Mouse (Mus musculus): ENCODE data around the gene Gng3. TPM values are rescaled to one million over a fixed set of nuclear protein-coding genes. Genes with fewer than 3 reads are reported as not detected.
A peak's percentile ranks its signal among the peaks of the same experiment; 100 is the strongest.

Gng3 gene
- polyA plus RNA-seq, 1 experiment from 2014 or later: 1.4 TPM

GRCm38 (mm10) chr19:8818801-8819595 lies 20.0 kb downstream of the Gng3 start, which contains the start of gene Ttc9c:
TSS of gene Ttc9c (minus strand) at chr19:8819333.
- WGBS: under 1% methylated on average over 33 of the region's 33 CpGs
- Histone ChIP-seq H3K9ac (ENCODE audit: low read length) (peak within 1 kb of the TSS; percentile 98), H3K4me3 (ENCODE audit: low read length) (peak within 1 kb of the TSS; percentile 100), H3K4me1 (ENCODE audit: control insufficient read depth, insufficient read depth, low read length) (peaks cover 29% of the 10 kb centered on the region), H3K4me2 (ENCODE audit: low read depth, low read length) (peak within 1 kb of the TSS; percentile 88), H3K36me3 (ENCODE audit: control insufficient read depth, insufficient read depth) (peaks cover 24% of the 10 kb centered on the region), H3K27ac (ENCODE audit: low read length) (peak within 1 kb of the TSS; percentile 100), H3K9me3 (replicated peaks; ENCODE audit: control insufficient read depth, low read length) (no peaks in the 10 kb centered on the region), H3K27me3 (ENCODE audit: control insufficient read depth, insufficient read depth, low read length) (no peaks in the 10 kb centered on the region)
- peak; percentile 89 for ATAC-seq (replicated peaks; ENCODE audit: extremely low read depth, insufficient read depth, low FRiP score)

- H3K36me3 ChIP-seq (ENCODE audit: control insufficient read depth, insufficient read depth): peaks cover 18% of the 10 kb centered on the region
- no peaks in the 10 kb centered on the region for H3K27me3 ChIP-seq (ENCODE audit: control insufficient read depth, insufficient read depth, low read length)
- H3K9me3 ChIP-seq (replicated peaks; ENCODE audit: control insufficient read depth, low read length): no peaks in the 10 kb centered on the region
- H3K9ac ChIP-seq (ENCODE audit: low read length): peak overlapping the region; percentile 81
- H3K4me2 ChIP-seq (ENCODE audit: low read depth, low read length): peak overlapping the region; percentile 88
- H3K4me3 ChIP-seq (ENCODE audit: low read length): peak overlapping the region; percentile 100
- WGBS: 15% methylated on average over 14 of the region's 14 CpGs
- ATAC-seq (replicated peaks; ENCODE audit: extremely low read depth, insufficient read depth, low FRiP score): no peak
- H3K4me1 ChIP-seq (ENCODE audit: control insufficient read depth, insufficient read depth, low read length): peaks cover 29% of the 10 kb centered on the region
- H3K27ac ChIP-seq (ENCODE audit: low read length): peak overlapping the region; percentile 100
Measured at GRCm38 (mm10) chr19:8818301-8818798, 20.6 kb downstream of the Gng3 start.

DNA sequence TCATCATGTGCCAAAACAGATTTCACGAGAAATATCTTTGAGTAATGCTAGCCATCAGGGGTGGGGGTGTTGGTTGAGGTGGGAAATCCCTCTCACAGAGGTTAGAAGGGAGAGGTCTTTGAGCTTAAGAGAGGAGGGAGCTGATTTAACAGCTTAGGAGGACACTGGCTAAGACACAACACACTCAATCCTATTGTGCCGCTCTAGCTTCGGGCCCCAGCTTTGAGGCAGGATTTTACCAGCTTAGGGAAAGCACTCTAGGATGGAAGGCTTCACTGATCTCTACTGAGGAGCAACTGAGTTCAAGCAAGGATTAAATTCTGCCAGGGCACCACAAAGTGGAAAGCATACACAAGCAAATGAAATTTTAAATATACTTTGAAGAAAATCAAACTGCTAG lies 22.0 kb downstream of the Gng3 start:
- H3K9me3 ChIP-seq (replicated peaks; ENCODE audit: control insufficient read depth, low read length): no peaks in the 10 kb centered on the region
- no peak overlapping the region for H3K4me3 ChIP-seq (ENCODE audit: low read length)
- no peaks in the 10 kb centered on the region for H3K27me3 ChIP-seq (ENCODE audit: control insufficient read depth, insufficient read depth, low read length)
- peaks cover 25% of the 10 kb centered on the region for H3K36me3 ChIP-seq (ENCODE audit: control insufficient read depth, insufficient read depth)
- no peak overlapping the region for H3K27ac ChIP-seq (ENCODE audit: low read length)
- H3K4me2 ChIP-seq (ENCODE audit: low read depth, low read length): no peak overlapping the region
- WGBS: 75% methylated on average over 3 of the region's 3 CpGs
- peak overlapping the region; percentile 42; the same call in 1 of the 2 replicates for H3K9ac ChIP-seq (ENCODE audit: low read length)
- no peak for ATAC-seq (replicated peaks; ENCODE audit: extremely low read depth, insufficient read depth, low FRiP score)
- H3K4me1 ChIP-seq (ENCODE audit: control insufficient read depth, insufficient read depth, low read length): peaks cover 18% of the 10 kb centered on the region

DNA sequence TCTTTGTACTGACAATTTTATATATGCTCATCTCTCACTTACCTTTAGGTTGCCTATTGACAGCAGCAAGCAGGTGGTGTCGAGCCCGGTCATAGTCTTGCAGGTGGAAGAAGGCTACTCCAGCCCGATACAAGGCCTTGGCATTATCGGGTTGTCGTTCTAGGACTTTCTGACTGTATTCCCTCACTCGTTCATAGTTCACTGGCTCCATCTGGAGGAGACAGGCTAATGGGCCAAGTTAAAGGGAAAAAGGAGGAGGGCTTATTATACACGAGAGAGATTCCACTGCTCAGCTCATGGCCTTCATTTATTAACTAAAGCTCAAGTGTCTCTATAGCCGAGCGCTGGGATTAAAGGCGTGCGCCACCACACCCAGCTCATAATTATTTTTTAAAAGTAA lies 23.2 kb downstream of the Gng3 start:
- peaks cover 29% of the 10 kb centered on the region for H3K36me3 ChIP-seq (ENCODE audit: control insufficient read depth, insufficient read depth)
- WGBS: 77% methylated on average over 11 of the region's 11 CpGs
- H3K4me1 ChIP-seq (ENCODE audit: control insufficient read depth, insufficient read depth, low read length): peaks cover 15% of the 10 kb centered on the region
- no peak overlapping the region for H3K9ac ChIP-seq (ENCODE audit: low read length)
- H3K27me3 ChIP-seq (ENCODE audit: control insufficient read depth, insufficient read depth, low read length): no peaks in the 10 kb centered on the region
- H3K4me2 ChIP-seq (ENCODE audit: low read depth, low read length): no peak overlapping the region
- no peak overlapping the region for H3K27ac ChIP-seq (ENCODE audit: low read length)
- H3K9me3 ChIP-seq (replicated peaks; ENCODE audit: control insufficient read depth, low read length): no peaks in the 10 kb centered on the region
- H3K4me3 ChIP-seq (ENCODE audit: low read length): no peak overlapping the region
- no peak for ATAC-seq (replicated peaks; ENCODE audit: extremely low read depth, insufficient read depth, low FRiP score)

GRCm38 (mm10) chr19:8806810-8807209 lies 32.2 kb downstream of the Gng3 start:
- peaks cover 16% of the 10 kb centered on the region for H3K36me3 ChIP-seq (ENCODE audit: control insufficient read depth, insufficient read depth)
- H3K4me2 ChIP-seq (ENCODE audit: low read depth, low read length): no peak overlapping the region
- 93% methylated on average over 5 of the region's 5 CpGs for WGBS

GRCm38 (mm10) chr19:8803879-8804660 lies 34.9 kb downstream of the Gng3 start:
- no peak for ATAC-seq (replicated peaks; ENCODE audit: extremely low read depth, insufficient read depth, low FRiP score)
- WGBS: 92% methylated on average over 11 of the region's 11 CpGs
- 0 out of 2 replicates have a peak, but pooled peaks cover 5% of the 10 kb centered on the region for H3K36me3 ChIP-seq (ENCODE audit: control insufficient read depth, insufficient read depth)
- no peak overlapping the region for H3K27ac ChIP-seq (ENCODE audit: low read length)
- no peak overlapping the region for H3K4me3 ChIP-seq (ENCODE audit: low read length)
- H3K4me1 ChIP-seq (ENCODE audit: control insufficient read depth, insufficient read depth, low read length): peaks cover 8% of the 10 kb centered on the region
- no peak overlapping the region for H3K4me2 ChIP-seq (ENCODE audit: low read depth, low read length)
- H3K9ac ChIP-seq (ENCODE audit: low read length): no peak overlapping the region
- no peaks in the 10 kb centered on the region for H3K9me3 ChIP-seq (replicated peaks; ENCODE audit: control insufficient read depth, low read length)
- H3K27me3 ChIP-seq (ENCODE audit: control insufficient read depth, insufficient read depth, low read length): no peaks in the 10 kb centered on the region

More at GRCm38 (mm10) chr19:8806810-8807209, 32.2 kb downstream of the Gng3 start:
- ATAC-seq (replicated peaks; ENCODE audit: extremely low read depth, insufficient read depth, low FRiP score): no peak
- H3K9ac ChIP-seq (ENCODE audit: low read length): no peak overlapping the region
- H3K27me3 ChIP-seq (ENCODE audit: control insufficient read depth, insufficient read depth, low read length): no peaks in the 10 kb centered on the region
- no peak overlapping the region for H3K27ac ChIP-seq (ENCODE audit: low read length)
- H3K4me3 ChIP-seq (ENCODE audit: low read length): no peak overlapping the region
- no peaks in the 10 kb centered on the region for H3K9me3 ChIP-seq (replicated peaks; ENCODE audit: control insufficient read depth, low read length)
- H3K4me1 ChIP-seq (ENCODE audit: control insufficient read depth, insufficient read depth, low read length): peaks cover 5% of the 10 kb centered on the region

- no peak for ATAC-seq (replicated peaks; ENCODE audit: extremely low read depth, insufficient read depth, low FRiP score)
- Histone ChIP-seq H3K9ac (ENCODE audit: low read length) (no peak overlapping the region), H3K27ac (ENCODE audit: low read length) (no peak overlapping the region; the same call in 1 of the 2 replicates), H3K4me3 (ENCODE audit: low read length) (no peak overlapping the region), H3K27me3 (ENCODE audit: control insufficient read depth, insufficient read depth, low read length) (no peaks in the 10 kb centered on the region), H3K36me3 (ENCODE audit: control insufficient read depth, insufficient read depth) (0 out of 2 replicates have a peak, but pooled peaks cover 5% of the 10 kb centered on the region), H3K9me3 (replicated peaks; ENCODE audit: control insufficient read depth, low read length) (no peaks in the 10 kb centered on the region), H3K4me2 (ENCODE audit: low read depth, low read length) (peak overlapping the region; percentile 79), H3K4me1 (ENCODE audit: control insufficient read depth, insufficient read depth, low read length) (peaks cover 13% of the 10 kb centered on the region)
- 89% methylated on average over 9 of the region's 9 CpGs for WGBS
Measured at GRCm38 (mm10) chr19:8803204-8803780, 35.7 kb downstream of the Gng3 start.

DNA sequence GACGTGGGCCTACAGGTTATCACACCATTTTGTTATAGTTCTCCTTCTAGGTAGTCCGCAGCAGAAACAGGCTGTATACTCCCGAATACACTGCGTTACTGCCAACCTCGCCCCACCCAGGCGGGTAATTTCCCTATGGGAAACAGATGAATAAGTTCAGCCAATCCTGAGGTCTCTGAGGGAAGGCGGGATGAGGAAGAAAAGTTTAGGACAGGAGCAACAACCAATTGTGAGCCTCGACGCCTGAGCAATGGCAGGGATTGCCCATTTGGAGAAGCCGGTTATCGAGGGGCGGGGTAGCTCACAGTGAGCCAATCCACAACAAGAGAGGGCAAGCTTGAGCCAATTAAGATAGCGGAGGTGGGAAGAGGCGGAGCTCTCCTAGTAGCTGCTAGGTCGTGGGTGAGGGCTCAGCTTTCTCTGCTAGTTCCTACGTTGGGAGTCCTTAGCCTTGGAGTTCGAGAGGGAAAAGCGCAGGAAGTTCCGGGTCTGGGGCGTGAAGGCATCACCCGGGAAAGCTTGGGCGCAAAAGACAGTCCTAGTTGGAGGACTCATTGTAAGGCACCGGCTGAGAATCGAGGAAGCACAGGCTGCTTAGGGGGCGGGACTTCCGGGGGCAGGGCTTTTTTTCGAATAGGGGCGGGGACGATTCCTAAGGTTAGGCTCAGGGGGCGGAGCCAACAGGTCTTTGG lies 36.7 kb downstream of the Gng3 start, which contains the start of gene Zbtb3:
Zbtb3 (plus strand) TSS at position 426 of the 692 bp plus-strand sequence.
- H3K9me3 ChIP-seq (replicated peaks; ENCODE audit: control insufficient read depth, low read length): no peaks in the 10 kb centered on the region
- ATAC-seq (replicated peaks; ENCODE audit: extremely low read depth, insufficient read depth, low FRiP score): peak; percentile 97
- peak within 1 kb of the TSS; percentile 87 for H3K27ac ChIP-seq (ENCODE audit: low read length)
- H3K9ac ChIP-seq (ENCODE audit: low read length): peak within 1 kb of the TSS; percentile 70
- peak within 1 kb of the TSS; percentile 89 for H3K4me3 ChIP-seq (ENCODE audit: low read length)
- peaks cover 18% of the 10 kb centered on the region for H3K4me1 ChIP-seq (ENCODE audit: control insufficient read depth, insufficient read depth, low read length)
- under 1% methylated on average over 30 of the region's 30 CpGs for WGBS
- H3K27me3 ChIP-seq (ENCODE audit: control insufficient read depth, insufficient read depth, low read length): no peaks in the 10 kb centered on the region
- H3K4me2 ChIP-seq (ENCODE audit: low read depth, low read length): peak within 1 kb of the TSS; percentile 79
- H3K36me3 ChIP-seq (ENCODE audit: control insufficient read depth, insufficient read depth): 0 out of 2 replicates have a peak, but pooled peaks cover 3% of the 10 kb centered on the region

Measured in heart, embryonic 16.5 days (tissue).